ENCODE assay signal across 20 mouse cellular contexts in the genomic region with DNA sequence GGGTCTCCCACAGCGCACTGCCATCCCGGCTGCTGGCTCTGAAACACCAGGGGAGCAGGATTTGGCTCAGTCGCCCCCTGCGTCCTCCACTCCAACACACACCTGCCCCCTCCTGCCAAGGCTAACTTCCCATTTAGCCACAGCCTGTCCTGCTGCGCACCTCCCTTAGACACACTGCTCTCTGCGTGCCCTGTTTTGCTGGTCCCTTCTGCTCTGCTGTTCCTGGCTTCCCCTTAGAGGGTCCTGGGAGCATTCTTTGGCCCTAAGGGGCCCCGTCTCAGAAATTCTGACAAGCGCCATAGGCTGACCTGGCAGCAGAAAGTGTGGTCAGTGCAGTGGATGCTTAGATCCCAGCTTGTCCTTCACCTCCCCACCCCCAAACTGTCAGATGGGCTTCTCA. TPM values are rescaled to one million over a fixed set of nuclear protein-coding genes. Genes with fewer than 3 reads are reported as not detected.
DNase-seq lines count a peak whose midpoint lies in the region; ATAC-seq and TF ChIP-seq lines count a peak whose summit lies in the region.
"Had no signal": no experiment of that assay in that cellular context is flagged by ENCODE, and none has a peak within 500 bp of the region (broad histone marks: within the 10 kb centered on the region; RNA-seq: fewer than 3 reads in every experiment).

No protein-coding gene starts in this region.

- H3K27me3 ChIP-seq in lung, embryonic 16.5 days (ENCODE audit: control insufficient read depth, insufficient read depth, low read depth, low read length) = no peaks in the 10 kb centered on the region
- no peaks in the 10 kb centered on the region for H3K27me3 ChIP-seq in E14TG2a.4 (ENCODE audit: insufficient read depth, low read length)
- H3K27me3 ChIP-seq: embryonic facial prominence, embryonic 15.5 days; heart, embryonic 12.5 days; intestine, embryonic 15.5 days had no signal

- H3K4me2 ChIP-seq in lung, embryonic 16.5 days (ENCODE audit: low read depth, low read length) = no peak overlapping the region
- H3K4me2 ChIP-seq: embryonic facial prominence, embryonic 15.5 days; heart, embryonic 12.5 days; hindbrain, embryonic 14.5 days; intestine, embryonic 15.5 days had no signal

- no peak for DNase-seq in lung, postnatal 10 days
- peak; percentile 51 for DNase-seq in 3T3-L1 (ENCODE audit: low read depth, low spot score)
- DNase-seq in forelimb bud, embryonic 11.5 days (ENCODE audit: low read depth, low spot score) = peak; percentile 35
- DNase-seq in c-Kit-positive CD71-positive TER-119-positive erythroid progenitor cells, embryonic 14.5 days (ENCODE audit: low spot score) = no peak
- DNase-seq: adrenal gland, adult 8-10 months; adrenal gland, postnatal 36 days; cerebellum, adult 11 months; cerebellum, adult 9-11 months; gastrocnemius, postnatal 14 days; heart, adult 2 months had no signal

- H3K4me3 ChIP-seq in lung, embryonic 16.5 days (ENCODE audit: low read length) = no peak overlapping the region
- peak overlapping the region; percentile 39; the same call in 1 of the 2 replicates for H3K4me3 ChIP-seq in E14TG2a.4 (replicated peaks; ENCODE audit: low read length)
- H3K4me3 ChIP-seq: embryonic facial prominence, embryonic 15.5 days; erythroblast, embryonic 14.5 days; forebrain, embryonic 10.5 days; heart, adult 2 months; heart, embryonic 12.5 days; hindbrain, embryonic 10.5 days; intestine, embryonic 15.5 days had no signal

- TF ChIP-seq CTCF in E14TG2a.4 (conservative IDR thresholded peaks at IDR 0.05; ENCODE audit: low read length) = no peak

- H3K9me3 ChIP-seq in lung, embryonic 16.5 days (ENCODE audit: control insufficient read depth, low read length) = no peaks in the 10 kb centered on the region
- no peaks in the 10 kb centered on the region for H3K9me3 ChIP-seq in E14TG2a.4 (ENCODE audit: low read length)
- H3K9me3 ChIP-seq: embryonic facial prominence, embryonic 15.5 days; forebrain, embryonic 10.5 days; intestine, embryonic 15.5 days had no signal

- no peak overlapping the region for H3K9ac ChIP-seq in lung, embryonic 16.5 days (ENCODE audit: low read length)
- H3K9ac ChIP-seq: embryonic facial prominence, embryonic 15.5 days; heart, embryonic 12.5 days; hindbrain, embryonic 14.5 days; intestine, embryonic 15.5 days had no signal

- peaks cover 5% of the 10 kb centered on the region; the same call in 1 of the 2 replicates for H3K36me3 ChIP-seq in lung, embryonic 16.5 days (ENCODE audit: control insufficient read depth, insufficient read depth, low read length)
- peaks cover 3% of the 10 kb centered on the region; the same call in 1 of the 2 replicates for H3K36me3 ChIP-seq in E14TG2a.4 (ENCODE audit: insufficient read depth, low read length)
- H3K36me3 ChIP-seq: intestine, embryonic 15.5 days had no signal

- no peaks in the 10 kb centered on the region for H3K4me1 ChIP-seq in lung, embryonic 16.5 days (replicated peaks; ENCODE audit: control insufficient read depth, insufficient read depth, low read length)
- peaks cover 37% of the 10 kb centered on the region for H3K4me1 ChIP-seq in E14TG2a.4 (replicated peaks; ENCODE audit: low read depth, low read length)
- H3K4me1 ChIP-seq: embryonic facial prominence, embryonic 15.5 days; forebrain, embryonic 10.5 days; heart, embryonic 12.5 days; hindbrain, embryonic 10.5 days; intestine, embryonic 15.5 days had no signal

- ATAC-seq in lung, embryonic 16.5 days (ENCODE audit: low read depth) = peak; percentile 13; the same call in 1 of the 2 replicates
- ATAC-seq: CD4-positive, CD25-positive, alpha-beta regulatory T cell, adult 4 months; intestine, embryonic 15.5 days had no signal

- H3K27ac ChIP-seq in lung, embryonic 16.5 days (ENCODE audit: low read length) = no peak overlapping the region
- H3K27ac ChIP-seq: embryonic facial prominence, embryonic 15.5 days; forebrain, embryonic 10.5 days; heart, adult 2 months; hindbrain, embryonic 10.5 days; hindbrain, embryonic 14.5 days; intestine, embryonic 15.5 days had no signal

- WGBS in lung, embryonic 16.5 days = 73% methylated on average over 8 of the region's 8 CpGs

RNA-seq across cellular contexts. Expression of gene 1600014C10Rik, which starts 8.1 kb away (rescaled TPM):
- 18.7 and 18.9 TPM in 2 replicates for polyA plus RNA-seq in lung, embryonic 16.5 days (2015; fragmentation: Nextera tagmentation; extraction: Ambion mirVana)
- polyA plus RNA-seq: erythroblast, embryonic 14.5 days had no signal

RNA-seq across cellular contexts. Expression of gene Plekhf1, which starts 36.7 kb away (rescaled TPM):
- 5.6 and 6.6 TPM in 2 replicates for polyA plus RNA-seq in lung, embryonic 16.5 days (2015; fragmentation: Nextera tagmentation; extraction: Ambion mirVana)

Comparison
In these comparisons a context has a peak if more than half of its experiments do, and no peak if none do; other contexts are left out.
1. DNase-seq: peak in 3T3-L1 (single experiment) and forelimb bud, embryonic 11.5 days (single experiment); none in lung, postnatal 10 days (single experiment) and c-Kit-positive CD71-positive TER-119-positive erythroid progenitor cells, embryonic 14.5 days (single experiment).